Mouse (Mus musculus): ENCODE results near the gene Tbc1d2.

DNA sequence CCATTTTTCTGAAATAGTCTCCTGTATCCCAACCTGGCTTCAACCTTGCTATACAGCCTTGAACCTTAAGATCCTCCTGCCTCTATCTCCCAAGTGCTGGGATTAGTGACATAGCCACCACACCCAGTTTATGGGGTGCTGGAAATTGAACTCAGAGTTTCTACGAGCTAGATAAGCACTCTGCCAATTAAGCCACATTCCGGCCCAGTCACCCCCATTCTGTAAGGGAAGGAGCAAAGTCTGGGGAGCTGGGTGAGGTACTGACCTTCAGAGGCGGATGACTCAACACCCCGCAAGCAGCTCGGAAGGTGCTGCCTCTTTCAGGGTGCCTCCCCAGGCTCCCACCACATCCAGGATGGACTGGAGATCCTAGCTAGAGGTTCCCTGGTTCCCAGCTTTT is 55.9 kb downstream of the Tbc1d2 start:
- TF ChIP-seq POLR2A (IDR thresholded peaks at IDR 0.05; ENCODE audit: low read depth, low read length) (no peak), CTCF (IDR thresholded peaks at IDR 0.05; ENCODE audit: extremely low read depth, insufficient read depth, insufficient read length, insufficient replicate concordance) (no peak)

All from spleen, adult 2 months (tissue).